Mouse (Mus musculus) telencephalon, adult 2 months (tissue): ENCODE data around the gene Grid1.

Experiments
- DNase-seq: peaks from one replicate; pipeline ENCODE4 v3.0.0-alpha.2; 2011; ENCODE audit warnings: low read depth, low spot score

Grid1 gene

GRCm38 (mm10) chr14:34819919-34820652 lies at the start of gene Grid1:
Grid1 (plus strand) TSS chr14:34820108.
- no peak for DNase-seq

GRCm38 (mm10) chr14:34770467-34770866 lies 49.4 kb upstream of the Grid1 start:
- DNase-seq = no peak

DNA sequence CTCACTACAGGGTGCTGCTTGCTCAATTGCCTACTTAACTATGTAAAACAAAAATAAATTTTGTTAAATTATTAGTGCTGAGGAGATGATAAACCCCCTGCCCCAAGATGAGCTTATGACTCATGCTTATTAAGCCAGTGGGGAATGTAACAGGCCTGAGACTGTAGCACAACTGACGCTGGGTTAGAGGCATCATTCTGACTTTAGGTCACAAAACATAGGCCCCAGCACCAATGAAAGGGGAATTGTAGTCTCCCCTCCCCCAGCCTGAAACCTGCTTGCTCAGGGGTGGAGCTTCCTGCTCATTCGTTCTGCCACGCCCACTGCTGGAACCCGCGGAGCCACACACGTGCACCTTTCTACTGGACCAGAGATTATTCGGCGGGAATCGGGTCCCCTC lies 48.3 kb upstream of the Grid1 start:
- no peak for DNase-seq

GRCm38 (mm10) chr14:34772132-34772531 lies 47.8 kb upstream of the Grid1 start:
- DNase-seq = no peak

- no peak for DNase-seq
Measured at GRCm38 (mm10) chr14:34773681-34774080, 46.2 kb upstream of the Grid1 start.

- DNase-seq = no peak
Measured at GRCm38 (mm10) chr14:34774231-34774630, 45.7 kb upstream of the Grid1 start.

DNA sequence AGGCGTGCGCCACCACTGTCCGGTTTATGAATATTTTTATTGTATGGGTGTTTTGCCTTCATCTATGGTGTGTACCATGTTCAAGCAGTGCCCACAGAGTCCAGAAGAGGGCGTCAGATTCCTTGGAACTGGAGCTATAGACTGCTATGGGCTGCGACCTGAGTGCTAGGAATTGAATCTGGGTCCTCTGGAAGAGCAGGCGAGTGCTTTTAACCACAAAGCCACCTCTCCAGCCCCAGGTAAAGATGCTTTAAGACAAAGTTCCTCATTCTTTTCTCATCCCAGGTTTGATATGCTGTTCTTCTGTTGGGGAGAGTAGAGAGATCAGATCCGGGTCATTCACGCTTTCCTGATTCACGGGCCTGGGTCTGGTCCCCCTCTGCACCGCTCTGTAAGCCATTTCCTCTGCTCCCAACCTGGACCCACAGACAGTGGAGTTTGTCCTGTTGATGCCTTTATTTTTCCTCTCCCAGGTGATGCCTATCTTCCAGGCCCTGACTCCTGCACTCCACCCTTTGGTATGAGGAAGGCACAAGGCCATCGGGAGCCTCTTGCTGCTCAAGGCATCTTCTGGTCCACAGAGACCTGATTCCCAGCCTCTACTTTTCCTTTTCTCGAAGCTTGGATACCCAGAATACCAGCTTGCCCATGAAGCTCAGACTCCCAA lies 43.1 kb upstream of the Grid1 start:
- DNase-seq = no peak

DNA sequence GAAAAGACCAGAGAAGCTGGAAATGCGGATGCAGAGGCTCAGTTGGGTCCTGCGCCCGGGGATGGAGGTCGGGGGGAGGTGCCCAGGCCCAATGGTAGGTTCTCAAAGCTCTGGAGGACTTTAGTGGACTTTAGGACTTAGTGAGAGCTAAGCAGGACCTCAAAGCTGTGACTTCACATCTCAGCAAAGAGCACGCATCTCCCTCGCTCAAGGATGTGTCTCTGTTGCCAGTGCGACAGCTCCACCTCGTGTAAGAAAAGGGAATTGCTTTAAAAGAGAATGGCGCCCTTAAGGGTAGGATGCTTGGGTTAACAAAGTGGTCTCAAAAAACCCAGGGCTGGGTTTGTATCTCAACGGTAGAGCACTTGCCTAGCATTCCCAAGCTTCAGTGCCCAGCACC lies 42.1 kb upstream of the Grid1 start:
- DNase-seq = no peak

DNA sequence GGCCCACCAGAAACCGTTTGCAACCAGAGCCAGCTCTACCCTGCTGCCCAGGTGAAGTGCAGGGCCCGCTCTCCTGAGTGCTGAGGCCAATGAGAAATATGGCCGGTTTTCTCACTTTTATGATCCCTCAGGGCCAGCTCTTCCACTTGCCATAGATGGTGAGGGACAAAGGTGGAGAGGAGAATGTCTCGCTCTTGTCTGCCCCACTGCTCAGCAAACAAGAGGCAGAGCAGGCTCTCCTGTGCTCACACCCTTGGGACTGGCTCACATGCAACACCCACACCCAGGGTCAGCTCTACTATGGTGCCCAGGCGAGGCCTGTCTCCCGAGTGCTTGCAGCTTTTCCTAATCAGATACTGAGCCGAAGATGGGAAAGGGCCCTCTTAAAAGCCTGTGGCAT lies 41.1 kb upstream of the Grid1 start:
- no peak for DNase-seq

DNA sequence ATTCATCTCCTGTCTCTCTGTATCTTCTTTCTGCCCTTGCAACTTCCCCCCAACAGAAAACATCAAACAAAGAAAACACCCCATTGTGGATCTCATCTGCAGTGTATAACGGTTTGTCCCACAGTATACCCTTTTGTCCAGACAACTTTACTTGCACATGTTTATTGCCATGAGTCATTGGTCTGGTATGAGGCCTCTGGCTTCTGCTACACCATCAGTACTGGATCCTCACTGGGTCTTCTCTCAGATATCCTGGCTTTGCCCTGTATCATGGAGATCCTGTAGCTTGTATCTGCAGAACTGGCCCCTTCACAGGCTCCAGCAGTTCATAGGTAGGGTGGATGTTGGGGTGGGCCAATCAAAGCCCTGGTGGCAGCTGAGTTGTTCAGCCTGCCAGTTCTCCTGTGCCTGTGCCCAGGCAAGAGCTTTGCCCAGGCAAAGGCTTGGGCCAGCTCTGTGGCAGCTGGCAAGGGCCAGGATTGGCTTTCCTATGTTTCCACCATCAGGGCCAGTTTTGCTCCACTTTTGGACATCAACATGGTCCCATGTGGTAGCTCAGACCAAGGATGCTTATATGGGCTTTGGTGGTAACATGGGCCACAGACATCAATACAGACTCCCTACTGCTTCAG lies 26.4 kb upstream of the Grid1 start:
- DNase-seq = no peak

DNA sequence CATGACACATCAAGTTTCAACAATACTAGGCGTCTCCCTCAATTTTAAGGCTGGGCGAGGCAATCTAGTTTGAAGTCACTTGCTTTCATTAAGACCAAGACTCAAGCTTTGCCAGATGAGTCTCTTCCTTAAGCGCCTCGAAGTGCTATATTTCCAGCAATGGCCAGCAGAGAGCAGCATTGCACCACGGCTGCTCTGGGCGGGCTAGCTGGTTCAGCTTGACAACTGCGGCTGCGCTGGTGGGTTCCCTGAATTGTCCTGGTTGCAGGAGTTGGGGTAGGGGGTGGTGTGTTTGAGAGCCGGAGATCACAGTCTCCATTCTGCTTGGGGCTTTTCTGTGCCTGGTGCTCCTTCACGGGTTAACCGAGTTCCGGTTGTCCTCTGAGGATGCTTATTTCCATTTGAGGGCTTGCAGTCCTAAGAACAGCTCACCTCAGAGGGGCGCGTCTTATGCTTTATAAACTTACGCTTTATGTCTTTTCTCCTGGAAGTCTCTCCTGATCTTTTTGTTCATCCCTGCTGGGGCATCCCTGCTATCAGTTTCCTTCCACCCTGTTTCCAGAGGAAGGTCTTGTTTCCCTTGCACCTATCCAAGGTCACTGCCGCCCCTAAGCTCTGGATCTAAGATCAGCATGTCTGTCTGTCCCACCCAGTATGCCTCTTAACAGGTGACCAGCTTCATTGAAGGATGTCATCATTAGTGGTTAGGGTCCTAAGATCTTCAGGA lies 9.0 kb upstream of the Grid1 start:
- no peak for DNase-seq

DNA sequence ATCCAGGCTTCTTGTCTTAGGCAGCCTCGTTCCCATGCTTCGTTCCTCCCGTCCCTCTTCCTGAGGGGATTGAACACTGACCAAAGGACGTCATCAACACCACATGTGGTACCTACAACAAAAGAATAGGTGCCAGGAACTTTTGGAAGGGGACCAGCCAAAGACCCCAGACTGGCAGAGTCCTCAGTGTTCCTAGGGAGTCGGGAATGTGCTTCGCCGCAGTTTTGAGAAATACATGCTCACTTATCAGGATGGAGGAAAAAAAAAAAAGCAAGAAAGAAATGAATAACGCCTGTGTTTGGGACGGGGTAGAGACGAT lies 8.5 kb upstream of the Grid1 start:
- no peak for DNase-seq

- no peak for DNase-seq
Measured at GRCm38 (mm10) chr14:34816301-34816700, 3.6 kb upstream of the Grid1 start.

GRCm38 (mm10) chr14:34818387-34818980 lies 1.4 kb upstream of the Grid1 start:
- DNase-seq = no peak

- DNase-seq = no peak
Measured at GRCm38 (mm10) chr14:34819121-34819918, 588 bp upstream of the Grid1 start.

DNA sequence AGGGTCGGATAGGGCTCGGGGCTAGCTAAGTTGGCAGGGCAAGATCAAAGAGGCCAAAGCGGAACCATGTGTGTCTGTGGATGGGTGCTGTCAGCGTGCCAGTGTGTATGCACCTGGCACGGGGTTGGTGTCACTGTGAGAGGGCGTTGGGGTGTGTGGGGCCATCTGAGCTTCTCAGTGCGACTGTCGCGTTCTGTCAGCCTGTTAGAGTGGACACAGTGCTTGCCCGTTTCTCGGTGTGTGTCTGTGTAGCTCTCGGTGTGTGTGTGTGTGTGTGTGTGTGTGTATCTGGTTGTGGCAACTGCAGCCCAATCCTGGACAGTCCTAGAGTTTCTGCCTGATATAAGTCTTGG lies 721 bp downstream of the Grid1 start:
- DNase-seq = no peak

DNA sequence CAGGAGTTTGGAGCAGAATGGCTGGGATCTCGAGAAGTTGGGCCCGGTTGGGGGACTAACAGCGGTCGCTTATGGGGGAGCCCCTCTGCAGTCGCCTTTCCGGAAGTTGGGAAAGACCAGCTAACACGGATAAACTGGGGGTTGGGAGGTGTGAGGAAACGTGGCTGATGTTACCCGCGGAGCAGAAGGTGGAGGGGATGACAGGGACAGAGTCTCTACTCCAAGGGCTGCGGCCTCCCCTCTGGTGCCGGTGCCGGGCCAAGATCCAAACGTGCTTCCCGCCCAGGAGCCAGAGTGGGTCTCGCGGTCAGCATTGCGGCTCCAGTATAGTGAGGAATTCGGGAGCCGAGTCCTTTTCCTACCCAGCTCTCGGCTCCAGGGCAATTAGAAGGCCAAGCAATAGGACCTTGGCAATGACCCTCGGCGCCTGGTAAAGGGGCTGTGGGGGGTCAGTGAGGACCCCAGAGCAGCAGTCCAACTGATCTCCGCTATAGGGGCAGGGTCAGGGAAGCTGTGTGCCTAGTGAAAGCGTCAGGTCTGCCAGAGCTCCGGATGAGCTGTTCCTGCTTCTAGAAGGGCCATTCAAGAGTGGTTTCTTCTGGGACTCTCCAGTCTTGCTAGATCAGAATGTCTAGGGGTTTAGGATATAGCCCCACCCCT lies 1.4 kb downstream of the Grid1 start:
- DNase-seq = no peak

GRCm38 (mm10) chr14:34823136-34823535 lies 3.2 kb downstream of the Grid1 start:
- no peak for DNase-seq

GRCm38 (mm10) chr14:34824186-34824585 lies 4.3 kb downstream of the Grid1 start:
- no peak for DNase-seq

DNA sequence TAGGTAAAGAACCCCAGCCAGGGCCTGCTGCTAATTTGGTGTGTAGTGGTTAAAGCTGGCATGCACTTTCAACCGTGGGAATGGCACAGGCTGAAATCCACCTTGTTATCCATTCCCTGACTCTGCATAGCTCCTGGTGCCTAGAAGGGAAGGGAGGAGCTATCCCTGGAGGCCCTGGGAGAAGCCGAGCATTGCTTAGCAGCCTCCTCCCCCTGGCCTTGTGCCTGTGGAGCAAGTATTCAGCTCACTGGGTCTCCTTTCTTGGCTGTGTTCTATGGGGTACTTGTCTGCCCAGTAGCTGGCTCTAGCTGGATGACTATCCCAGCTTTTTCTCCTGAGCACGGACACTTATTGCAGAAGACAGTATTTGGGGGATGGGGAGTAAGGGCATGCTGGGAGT lies 6.0 kb downstream of the Grid1 start:
- no peak for DNase-seq

DNA sequence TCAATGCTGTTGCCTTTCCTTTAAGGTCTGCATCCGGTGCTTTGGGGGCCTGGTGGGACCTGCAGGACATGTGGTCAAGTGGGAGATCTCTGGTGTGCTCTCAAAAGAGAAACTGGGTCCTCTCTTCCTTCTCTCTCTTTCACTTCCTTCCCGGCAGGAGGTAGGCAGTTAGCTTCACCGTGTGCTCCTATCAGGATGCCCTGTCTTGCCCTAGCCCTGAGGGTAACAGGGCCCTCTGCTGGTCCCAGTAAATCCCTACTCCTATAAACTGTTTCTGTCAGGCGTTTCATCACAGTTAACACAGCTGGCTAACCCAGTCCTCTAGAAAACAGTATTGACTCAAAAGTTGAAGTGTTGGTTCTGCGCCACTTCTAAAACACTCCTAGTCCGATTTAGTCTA lies 9.9 kb downstream of the Grid1 start:
- DNase-seq = no peak
